Mouse (Mus musculus): Measurements from ENCODE around the gene Aph1c.
A peak's percentile ranks its signal among the peaks of the same experiment; 100 is the strongest.
"Not testable (repeated sequence)": the region's sequence is repeated elsewhere in the genome, so short reads cannot be mapped to it uniquely, and the experiment has no call there.

Gene Aph1c

GRCm38 (mm10) chr9:66834318-66835096, at the start of gene Aph1c:
TSS of gene Aph1c (minus strand) at chr9:66834726.
- DNase-seq (ENCODE audit: low spot score in 2 of 2), result peak; percentile 97 to 98

GRCm38 (mm10) chr9:66883500-66883899, 49.0 kb upstream of the Aph1c start:
- peak in 1 of 2 experiments; percentile 16 for DNase-seq (ENCODE audit: low spot score in 2 of 2)

GRCm38 (mm10) chr9:66882406-66882821, 47.9 kb upstream of the Aph1c start:
- DNase-seq (ENCODE audit: low spot score in 2 of 2), result peak; percentile 10 to 34

GRCm38 (mm10) chr9:66881858-66882257, 47.3 kb upstream of the Aph1c start:
- DNase-seq (ENCODE audit: low spot score in 2 of 2), result no peak

GRCm38 (mm10) chr9:66880752-66881151, 46.2 kb upstream of the Aph1c start:
- no peak for DNase-seq (ENCODE audit: low spot score in 2 of 2)

GRCm38 (mm10) chr9:66879486-66879885, 45.0 kb upstream of the Aph1c start:
- no peak for DNase-seq (ENCODE audit: low spot score in 2 of 2)

- no peak for DNase-seq (ENCODE audit: low spot score in 2 of 2)
Observed at GRCm38 (mm10) chr9:66878899-66879298, 44.4 kb upstream of the Aph1c start.

GRCm38 (mm10) chr9:66876577-66876976, 42.1 kb upstream of the Aph1c start:
- DNase-seq (ENCODE audit: low spot score in 2 of 2), result no peak

- DNase-seq (ENCODE audit: low spot score in 2 of 2), result no peak
Observed at GRCm38 (mm10) chr9:66874297-66874696, 39.8 kb upstream of the Aph1c start.

GRCm38 (mm10) chr9:66873531-66873930, 39.0 kb upstream of the Aph1c start:
- no peak for DNase-seq (ENCODE audit: low spot score in 2 of 2)

- DNase-seq (ENCODE audit: low spot score in 2 of 2), result not testable (repeated sequence)
Observed at GRCm38 (mm10) chr9:66873009-66873408, 38.5 kb upstream of the Aph1c start.

GRCm38 (mm10) chr9:66872015-66872727, 37.6 kb upstream of the Aph1c start:
- no peak for DNase-seq (ENCODE audit: low spot score in 2 of 2)

GRCm38 (mm10) chr9:66864708-66865107, 30.2 kb upstream of the Aph1c start:
- no peak for DNase-seq (ENCODE audit: low spot score in 2 of 2)

- no peak for DNase-seq (ENCODE audit: low spot score in 2 of 2)
Observed at GRCm38 (mm10) chr9:66863456-66863855, 28.9 kb upstream of the Aph1c start.

GRCm38 (mm10) chr9:66862202-66862601, 27.7 kb upstream of the Aph1c start:
- no peak for DNase-seq (ENCODE audit: low spot score in 2 of 2)

GRCm38 (mm10) chr9:66861104-66861767, 26.7 kb upstream of the Aph1c start:
- no peak for DNase-seq (ENCODE audit: low spot score in 2 of 2)

- no peak for DNase-seq (ENCODE audit: low spot score in 2 of 2)
Observed at GRCm38 (mm10) chr9:66859523-66859922, 25.0 kb upstream of the Aph1c start.

GRCm38 (mm10) chr9:66855865-66856264, 21.3 kb upstream of the Aph1c start:
- no peak for DNase-seq (ENCODE audit: low spot score in 2 of 2)

GRCm38 (mm10) chr9:66852592-66852991, 18.1 kb upstream of the Aph1c start:
- no peak for DNase-seq (ENCODE audit: low spot score in 2 of 2)

GRCm38 (mm10) chr9:66850966-66851365, 16.4 kb upstream of the Aph1c start:
- DNase-seq (ENCODE audit: low spot score in 2 of 2), result no peak

GRCm38 (mm10) chr9:66846822-66847221, 12.3 kb upstream of the Aph1c start:
- DNase-seq (ENCODE audit: low spot score in 2 of 2), result no peak

- DNase-seq (ENCODE audit: low spot score in 2 of 2), result no peak
Observed at GRCm38 (mm10) chr9:66835097-66835480, 563 bp upstream of the Aph1c start.

GRCm38 (mm10) chr9:66833851-66834250, 675 bp downstream of the Aph1c start:
- DNase-seq (ENCODE audit: low spot score in 2 of 2), result no peak
